Mouse (Mus musculus) naive thymus-derived CD4-positive, alpha-beta T cell, adult 2 months (primary cell): Measurements from ENCODE around the gene Gm14308.
"Not testable (repeated sequence)": the region's sequence is repeated elsewhere in the genome, so short reads cannot be mapped to it uniquely, and the experiment has no call there.

Source experiments
- DNase-seq: peaks from one replicate; pipeline ENCODE4 v3.0.0-alpha.2; 2011; ENCODE audit warnings: low read depth

The Gm14308 gene

GRCm38 (mm10) chr2:176636244-176636643 lies at the start of gene Gm14308:
Gm14308 (minus strand) TSS chr2:176636344.
- not testable (repeated sequence) for DNase-seq

- DNase-seq, result not testable (repeated sequence)
These were observed 34.1 kb upstream of the Gm14308 start, which contains the start of gene Zfp973 for GRCm38 (mm10) chr2:176670222-176670621. Zfp973 (plus strand) TSS chr2:176670522.
